Mouse (Mus musculus) embryo, embryonic 9.5 days (tissue): ENCODE results near the gene Tmem203.

Experiments used
- DNase-seq: peaks from one replicate; pipeline ENCODE4 v3.0.0-alpha.2; 2017; ENCODE audit errors: extremely low spot score

Tmem203 gene

DNA sequence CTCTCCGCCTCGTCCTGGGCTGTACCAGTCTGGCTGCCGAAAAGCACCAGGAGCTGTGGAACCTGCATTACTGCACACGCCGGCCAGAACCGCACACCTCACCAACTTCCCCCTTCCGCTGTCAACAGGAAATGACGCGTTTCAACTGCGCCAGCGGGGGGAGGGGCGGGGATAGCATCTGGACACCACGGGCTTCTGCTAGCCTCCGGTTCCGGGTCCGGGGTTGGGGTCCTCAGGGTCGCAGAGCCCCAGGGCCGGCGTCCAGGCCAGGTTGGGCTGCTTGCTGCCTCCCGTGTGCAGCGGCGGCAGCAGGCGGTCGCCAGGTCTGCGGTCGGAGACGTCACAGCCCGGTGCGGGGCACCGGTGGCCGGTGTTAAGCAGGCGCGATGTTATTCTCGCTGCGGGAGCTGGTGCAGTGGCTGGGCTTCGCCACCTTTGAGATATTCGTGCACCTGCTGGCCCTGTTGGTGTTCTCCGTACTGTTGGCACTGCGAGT lies at the start of gene Tmem203:
Gene Tmem203, plus strand, starts transcription at position 156 of the 496 bp plus-strand sequence.
- peak; percentile 95 for DNase-seq

DNA sequence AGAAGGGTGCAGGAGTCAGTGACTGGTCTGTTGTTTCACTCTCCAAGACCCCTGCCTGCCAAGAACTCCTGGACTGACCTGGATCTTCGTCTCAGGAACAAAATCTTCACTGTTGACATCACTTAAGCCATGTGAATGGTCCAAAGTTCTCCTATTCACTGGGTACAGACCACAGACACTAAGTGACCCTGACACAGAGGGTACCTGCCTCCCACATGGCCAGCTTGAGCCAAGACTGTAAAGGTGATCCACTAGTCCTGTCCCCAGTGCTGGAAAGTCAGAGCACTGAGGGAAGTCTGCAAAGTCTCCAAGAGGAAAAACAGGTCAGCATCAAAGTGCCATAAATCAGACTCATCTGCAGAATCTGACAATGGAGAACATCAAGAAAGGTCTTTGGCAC lies 47.6 kb upstream of the Tmem203 start:
- DNase-seq: no peak

GRCm38 (mm10) chr2:25210686-25211085 lies 44.6 kb upstream of the Tmem203 start:
- DNase-seq: no peak

GRCm38 (mm10) chr2:25211121-25211670 lies 44.0 kb upstream of the Tmem203 start, which contains the start of gene Nelfb:
Nelfb (minus strand) TSS chr2:25211489.
- peak; percentile 96 for DNase-seq

GRCm38 (mm10) chr2:25213266-25213865 lies 41.9 kb upstream of the Tmem203 start:
- no peak for DNase-seq

GRCm38 (mm10) chr2:25214444-25214843 lies 40.8 kb upstream of the Tmem203 start, which contains the start of gene Stpg3:
Stpg3 (minus strand) TSS chr2:25214637.
- no peak for DNase-seq

- DNase-seq: no peak
Measured at GRCm38 (mm10) chr2:25217666-25218065, 37.6 kb upstream of the Tmem203 start.

DNA sequence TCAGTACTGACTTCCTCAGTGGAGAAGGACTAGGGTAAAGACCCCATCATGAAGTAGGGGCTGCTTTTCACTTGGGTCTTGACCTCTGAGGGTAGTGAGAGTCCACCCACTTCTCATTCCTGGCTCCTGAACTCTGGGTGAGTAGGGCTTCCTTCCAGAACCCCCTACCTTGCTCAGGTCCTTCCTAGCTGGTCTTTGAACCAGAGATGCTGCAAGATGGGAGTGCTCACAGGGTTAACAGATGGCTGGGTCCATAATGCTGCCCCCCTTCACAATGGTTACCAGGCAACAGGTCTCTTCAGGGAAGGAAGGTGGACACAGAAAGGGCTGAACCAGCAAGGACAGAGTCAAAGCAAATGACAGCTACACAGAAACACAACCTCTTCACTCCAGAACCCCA lies 36.8 kb upstream of the Tmem203 start, which contains the start of gene Fam166a:
Gene Fam166a, plus strand, starts transcription at position 301 of the 400 bp plus-strand sequence.
- DNase-seq: no peak

GRCm38 (mm10) chr2:25221331-25221772 lies 33.9 kb upstream of the Tmem203 start:
- no peak for DNase-seq

DNA sequence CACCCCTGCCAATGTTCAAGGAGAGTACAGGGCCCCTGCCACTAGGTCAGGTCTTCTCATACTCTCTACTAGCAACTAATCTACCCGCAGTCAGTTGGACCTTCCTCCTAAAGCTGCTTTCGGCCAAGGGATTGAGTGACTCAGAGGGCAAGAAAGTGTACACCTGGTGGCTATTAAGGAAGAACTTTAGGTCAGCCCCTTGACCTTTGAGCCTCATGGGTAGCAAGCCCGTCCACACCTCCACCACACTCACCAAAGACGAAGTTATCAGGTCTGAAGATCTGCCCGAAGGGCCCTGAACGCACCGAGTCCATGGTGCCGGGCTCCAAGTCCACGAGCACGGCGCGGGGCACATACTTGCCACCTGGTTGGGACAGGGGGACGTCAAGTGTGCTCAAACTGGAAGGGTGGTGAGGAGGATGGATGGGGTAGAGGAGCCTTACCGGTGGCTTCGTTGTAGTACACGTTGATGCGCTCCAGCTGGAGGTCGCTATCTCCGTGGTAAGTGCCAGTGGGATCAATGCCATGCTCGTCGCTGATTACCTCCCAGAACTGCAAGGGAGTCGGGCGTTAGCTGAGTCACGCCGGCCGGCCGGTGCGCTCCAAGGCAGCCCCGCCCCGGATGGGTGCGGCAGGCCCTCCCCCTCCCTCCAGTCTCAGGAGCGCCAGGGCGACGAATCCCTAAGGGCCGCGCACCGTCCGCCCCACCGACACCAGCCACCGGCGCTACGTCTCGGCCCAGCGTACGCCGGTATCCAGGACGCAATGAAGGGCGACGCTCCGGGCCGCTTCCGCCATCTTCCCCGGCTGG lies 31.4 kb upstream of the Tmem203 start:
- no peak for DNase-seq

DNA sequence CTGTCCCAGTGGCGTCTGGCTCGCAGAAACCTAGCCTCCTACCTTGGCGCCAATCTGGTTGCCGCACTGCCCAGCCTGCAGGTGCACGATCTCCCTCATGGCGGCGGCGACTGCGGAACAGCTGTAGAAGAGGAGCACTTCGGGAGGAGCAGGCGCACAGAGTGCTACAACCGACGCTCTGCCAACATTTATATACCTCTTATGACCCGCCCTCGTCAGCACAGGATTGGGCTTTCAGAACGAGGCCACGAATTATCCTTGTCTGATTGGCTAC lies 30.8 kb upstream of the Tmem203 start, which contains the start of gene Tubb4b:
Gene Tubb4b, minus strand, starts transcription at position 211 of the 274 bp plus-strand sequence.
- DNase-seq: no peak

DNA sequence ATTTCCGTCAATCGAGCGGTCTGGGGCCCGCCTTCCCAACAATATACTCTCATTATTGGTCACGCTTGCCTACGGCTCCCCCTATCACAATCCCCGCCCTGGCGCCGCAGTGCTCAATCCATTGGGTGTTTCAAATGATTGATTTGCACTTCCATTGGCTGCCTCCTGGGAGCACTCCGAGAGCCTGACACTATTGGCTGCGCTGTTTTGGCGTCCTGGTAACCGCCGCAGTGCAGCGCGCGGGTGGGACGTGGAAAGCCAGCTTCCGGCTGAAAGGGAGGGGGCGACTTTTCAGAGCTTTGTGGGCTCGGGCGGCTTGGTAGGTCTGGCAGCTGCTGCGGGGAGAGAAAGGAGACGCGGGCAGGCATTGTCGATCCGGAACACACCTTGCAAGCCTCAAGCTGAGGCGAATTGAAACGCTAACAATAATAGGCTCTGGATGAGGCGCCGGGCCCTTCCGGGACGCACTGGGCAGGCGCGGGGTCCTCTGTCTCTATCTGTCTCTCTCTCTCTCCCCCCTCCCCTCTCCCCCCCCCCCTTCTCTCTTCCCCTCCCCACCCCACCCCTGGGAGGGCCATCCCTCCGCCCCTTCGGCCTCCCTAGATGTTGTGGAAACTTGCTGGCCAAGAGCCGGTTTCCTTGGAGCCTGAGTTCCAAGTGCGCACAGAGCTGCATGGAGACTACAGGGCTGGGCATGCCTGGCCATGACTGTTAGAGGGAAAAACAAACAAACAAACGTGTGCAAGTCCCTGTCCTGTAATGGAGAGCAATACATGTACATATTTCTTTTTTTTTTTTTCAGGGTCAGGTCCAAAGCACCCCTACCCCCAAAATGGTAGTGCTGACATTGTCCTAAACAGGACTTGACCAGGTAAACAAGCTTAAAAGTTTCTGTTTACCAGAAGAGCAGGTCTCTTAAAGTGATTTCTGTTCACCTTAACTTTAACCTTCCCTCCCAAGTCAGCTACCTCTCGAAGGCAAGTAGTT lies 30.2 kb upstream of the Tmem203 start:
- DNase-seq: peak; percentile 97

- no peak for DNase-seq
Measured at GRCm38 (mm10) chr2:25225811-25226379, 29.3 kb upstream of the Tmem203 start.

GRCm38 (mm10) chr2:25226864-25227263 lies 28.4 kb upstream of the Tmem203 start:
- no peak for DNase-seq

GRCm38 (mm10) chr2:25227406-25227805 lies 27.8 kb upstream of the Tmem203 start:
- no peak for DNase-seq

GRCm38 (mm10) chr2:25228431-25228889 lies 26.8 kb upstream of the Tmem203 start:
- peak; percentile 86 for DNase-seq

DNA sequence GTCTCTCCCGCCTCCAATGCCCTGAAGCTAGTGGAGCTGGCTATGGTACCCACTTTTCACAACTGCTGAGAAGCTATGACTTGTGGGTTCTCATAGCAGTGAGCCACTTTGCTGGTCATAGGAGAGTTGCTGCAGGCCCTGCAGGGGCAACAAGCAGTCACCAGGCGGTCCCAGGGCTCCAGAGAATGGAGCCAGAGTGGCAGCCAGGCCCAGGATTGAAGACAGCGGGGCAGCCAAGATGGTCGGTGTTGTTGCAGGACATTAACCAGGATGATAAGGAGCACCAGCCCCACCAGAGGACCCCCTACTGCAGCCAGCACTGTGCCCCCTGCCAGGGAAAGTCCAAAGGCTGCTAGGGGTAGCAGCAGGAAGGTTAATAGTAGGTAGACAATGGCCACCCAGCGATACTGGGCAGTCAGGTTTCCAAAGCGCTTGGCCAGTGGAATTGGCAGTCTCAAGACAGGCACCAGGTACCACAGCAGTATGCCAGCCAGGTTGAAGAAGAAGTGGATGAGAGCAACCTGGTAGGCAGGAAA lies 26.2 kb upstream of the Tmem203 start:
- DNase-seq: no peak

DNA sequence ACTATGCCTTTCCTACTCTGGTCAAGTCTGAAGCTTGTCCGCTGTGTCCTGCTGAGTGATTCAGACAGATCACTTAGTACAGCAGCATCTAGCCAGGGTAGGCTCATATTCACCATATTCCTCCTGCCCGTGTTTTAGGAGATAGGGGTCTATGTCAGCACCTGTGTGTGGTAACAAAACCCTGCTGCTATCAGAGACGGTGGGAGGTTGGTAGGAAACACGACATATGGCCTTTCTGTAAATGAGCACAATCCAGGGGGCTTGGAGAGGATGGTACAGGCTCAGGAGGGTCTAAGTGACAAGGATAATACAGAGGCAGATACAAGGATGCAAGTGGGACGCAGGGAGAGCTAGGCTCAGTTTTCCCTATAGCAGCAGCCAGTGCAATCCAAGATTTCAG lies 25.7 kb upstream of the Tmem203 start:
- DNase-seq: no peak

- DNase-seq: no peak
Measured at GRCm38 (mm10) chr2:25230581-25230980, 24.7 kb upstream of the Tmem203 start.

- DNase-seq: no peak
Measured at GRCm38 (mm10) chr2:25231038-25231437, 24.2 kb upstream of the Tmem203 start.

GRCm38 (mm10) chr2:25233421-25233820 lies 21.8 kb upstream of the Tmem203 start:
- DNase-seq: no peak
